Mouse (Mus musculus) spleen, adult 2 months (tissue): ENCODE data around the gene Scarf2. TPM values are rescaled to one million over a fixed set of nuclear protein-coding genes. Genes with fewer than 3 reads are reported as not detected.

Source experiments
- DNase-seq, 2 experiments: peaks; one replicate each; pipeline versions ENCODE4 v3.0.0 to v3.0.0-alpha.2; 2012 to 2021; ENCODE audit warnings: low spot score in 2 of 2, low read depth in 1 of 2
- H3K27ac ChIP-seq: fragments of 200-500 bp; 2 replicates; pipeline ENCODE4 v1.5.1; 2012; ENCODE audit warnings: low read length, inconsistent platforms; ENCODE audit not compliant: insufficient read depth
- H3K27me3 ChIP-seq: fragments of 200-500 bp; 2 replicates; pipeline ENCODE4 v1.6.1; 2012; ENCODE audit warnings: mild to moderate bottlenecking, moderate library complexity, low read length, inconsistent platforms; ENCODE audit not compliant: control insufficient read depth, insufficient read depth
- H3K36me3 ChIP-seq: fragments of 200-500 bp; 2 replicates; pipeline ENCODE4 v1.6.1; 2012; ENCODE audit warnings: mild to moderate bottlenecking, low read length, inconsistent platforms; ENCODE audit not compliant: control insufficient read depth, insufficient read depth
- H3K4me1 ChIP-seq: fragments of 200-500 bp; 2 replicates; pipeline ENCODE4 v1.6.1; 2011; ENCODE audit warnings: inconsistent platforms; ENCODE audit not compliant: control insufficient read depth, insufficient read depth, insufficient read length
- H3K4me3 ChIP-seq: fragments of 200-500 bp; 2 replicates; pipeline ENCODE4 v1.5.1; 2011; ENCODE audit warnings: mild to moderate bottlenecking, inconsistent platforms; ENCODE audit not compliant: insufficient read depth, insufficient read length; ENCODE audit errors: extremely low read depth
- CTCF ChIP-seq: fragments of 200-500 bp; IDR thresholded peaks from 2 replicates; pipeline ENCODE4 v1.5.1; 2011; ENCODE audit warnings: mild to moderate bottlenecking, inconsistent platforms; ENCODE audit not compliant: insufficient read depth, insufficient read length, insufficient replicate concordance; ENCODE audit errors: extremely low read depth
- POLR2A ChIP-seq: fragments of 200-500 bp; IDR thresholded peaks from 2 replicates; pipeline ENCODE4 v1.6.1; 2011; ENCODE audit warnings: low read depth, low read length, inconsistent platforms
- WGBS: fragments of 180-500 bp; shearing (Covaris S2); methylation state at CpG from one replicate; pipeline ENCODE4 v1.1.7; 2018; 5-methylcytosine and 5-hydroxymethylcytosine counted together
- polyA plus RNA-seq: library from polyadenylated mRNA; depleted of rRNA; stranded (reverse); fragments of >200 nt; gene quantifications from 2 replicates; pipeline ENCODE4 v1.2.3, GENCODE M21; 2012

The Scarf2 gene
- polyA plus RNA-seq, 1 experiment: 27.6 TPM

DNA sequence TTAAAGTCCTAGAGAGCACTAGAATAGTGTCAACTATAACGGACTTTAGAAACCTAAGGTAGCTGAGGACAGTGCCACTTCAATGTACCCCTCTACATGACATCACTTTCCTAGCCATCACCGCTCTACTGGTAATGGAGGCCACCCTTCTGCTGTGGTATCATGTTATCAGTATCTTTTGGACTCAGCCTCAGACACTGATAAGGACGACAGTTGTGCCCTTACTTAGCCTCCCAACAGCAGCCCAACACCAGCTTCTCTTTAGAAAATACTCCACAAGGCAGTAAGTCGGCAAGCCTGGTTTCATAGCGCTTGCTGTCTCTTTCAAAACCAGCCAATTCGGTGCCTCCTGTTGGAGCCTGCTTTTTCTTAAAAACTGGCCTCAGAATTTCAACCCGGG lies 37.5 kb downstream of the Scarf2 start:
- no peak for DNase-seq
- WGBS: 50% methylated on average over 7 of the region's 7 CpGs
- TF ChIP-seq POLR2A (no peak), CTCF (no peak)
- H3K4me3 ChIP-seq: no peak overlapping the region
- H3K27me3 ChIP-seq: peaks cover 9% of the 10 kb centered on the region
- no peak overlapping the region for H3K27ac ChIP-seq
- no peaks in the 10 kb centered on the region for H3K36me3 ChIP-seq
- H3K4me1 ChIP-seq: no peaks in the 10 kb centered on the region; the same call in 1 of the 2 replicates

DNA sequence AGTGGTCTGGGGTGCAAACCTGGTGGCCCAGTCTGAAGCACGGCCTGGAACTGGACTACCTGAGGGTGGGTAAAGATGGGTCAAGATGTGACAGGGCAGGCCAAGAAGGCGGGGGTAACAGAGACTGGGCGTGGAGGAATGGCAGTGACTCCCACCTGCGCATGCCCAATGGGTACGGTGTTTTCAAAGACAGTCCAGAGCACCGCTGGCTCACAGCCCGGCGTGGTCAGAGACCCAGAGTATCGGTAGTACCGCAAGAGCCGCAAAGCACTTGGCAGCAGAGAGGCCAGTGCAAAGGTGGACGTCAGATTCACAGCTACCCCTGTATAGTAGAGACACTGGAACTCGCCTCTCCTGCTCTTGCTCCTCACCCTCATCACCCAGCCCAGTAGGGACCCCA lies 38.4 kb downstream of the Scarf2 start:
- TF ChIP-seq POLR2A: no peak
- TF ChIP-seq CTCF: no peak
- 53% methylated on average over 13 of the region's 13 CpGs for WGBS
- Histone ChIP-seq H3K4me1 (no peaks in the 10 kb centered on the region; the same call in 1 of the 2 replicates), H3K27ac (no peak overlapping the region), H3K4me3 (no peak overlapping the region), H3K27me3 (peaks cover 9% of the 10 kb centered on the region), H3K36me3 (no peaks in the 10 kb centered on the region)
- DNase-seq: no peak

DNA sequence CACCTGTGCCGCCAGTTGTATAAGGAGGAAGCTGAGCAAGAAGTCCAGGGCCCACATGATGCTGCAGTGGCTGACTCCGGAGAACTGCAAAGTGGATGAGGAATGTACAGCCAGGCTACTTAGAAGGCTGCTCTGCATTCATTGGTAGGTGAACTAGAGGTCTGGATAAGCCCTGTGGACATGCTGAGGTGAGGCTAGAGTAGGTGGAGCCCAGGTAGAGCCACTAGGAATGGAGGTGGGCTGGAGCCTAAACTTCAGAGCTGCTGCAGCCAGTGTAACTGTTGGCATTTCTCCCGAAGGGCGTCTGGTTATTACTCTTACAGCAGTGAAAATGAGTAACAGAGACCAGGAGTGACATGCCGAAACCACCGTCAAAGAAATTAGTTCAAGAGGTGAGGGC lies 41.0 kb downstream of the Scarf2 start, which contains the start of gene Car15:
TSS of gene Car15 (minus strand) at position 314 of the 400 bp plus-strand sequence.
- DNase-seq: no peak
- Histone ChIP-seq H3K4me1 (no peaks in the 10 kb centered on the region; the same call in 1 of the 2 replicates), H3K27ac (no peak within 1 kb of the TSS), H3K27me3 (peaks cover 8% of the 10 kb centered on the region), H3K4me3 (no peak within 1 kb of the TSS), H3K36me3 (peaks cover 14% of the 10 kb centered on the region)
- WGBS: 77% methylated on average over 6 of the region's 6 CpGs
- no peak for TF ChIP-seq CTCF
- no peak for TF ChIP-seq POLR2A

DNA sequence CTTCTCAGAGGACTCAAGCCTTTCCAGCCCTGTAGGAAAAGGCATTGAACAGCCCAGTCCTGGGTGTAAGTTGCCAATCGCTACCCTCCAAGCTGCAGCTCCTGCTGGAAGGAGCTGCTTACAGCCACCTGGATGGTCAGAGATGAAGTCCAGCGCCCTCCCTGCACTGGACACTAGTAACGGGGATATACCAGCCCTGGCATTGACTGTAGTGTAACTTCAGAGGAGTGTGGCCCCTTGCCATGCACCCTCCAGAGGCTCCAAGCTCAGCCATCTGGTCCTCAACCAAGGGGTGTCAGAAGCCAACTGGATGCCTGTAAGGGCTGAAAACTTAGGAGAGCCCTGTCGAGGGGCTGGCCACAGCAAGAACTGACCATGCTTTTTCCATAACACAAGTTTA lies 42.9 kb downstream of the Scarf2 start:
- peaks cover 24% of the 10 kb centered on the region for H3K36me3 ChIP-seq
- no peaks in the 10 kb centered on the region for H3K4me1 ChIP-seq
- no peak overlapping the region for H3K4me3 ChIP-seq
- DNase-seq: no peak
- no peak for TF ChIP-seq POLR2A
- no peak for TF ChIP-seq CTCF
- no peaks in the 10 kb centered on the region for H3K27me3 ChIP-seq
- H3K27ac ChIP-seq: no peak overlapping the region
- WGBS: 89% methylated on average over 4 of the region's 4 CpGs

DNA sequence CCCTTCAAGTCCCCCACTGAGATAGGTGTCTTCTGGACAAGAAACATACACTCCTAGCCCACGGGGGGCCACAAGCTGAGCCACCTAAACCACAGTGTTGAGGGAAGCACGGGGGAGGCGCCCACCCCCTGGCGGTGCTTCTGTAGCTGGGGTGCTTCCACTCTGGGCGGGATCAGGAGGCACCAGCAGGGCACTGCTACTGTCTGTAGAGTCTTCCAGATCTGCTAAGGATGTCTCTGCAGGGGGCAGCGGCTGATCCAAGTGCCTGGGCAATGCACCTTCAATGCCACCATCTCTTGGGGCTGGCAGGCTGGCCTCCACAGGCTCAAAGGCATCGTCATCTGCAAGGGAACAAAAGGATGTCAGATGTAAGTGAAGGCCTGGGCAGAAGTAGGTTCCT lies 45.4 kb downstream of the Scarf2 start:
- Histone ChIP-seq H3K4me3 (no peak overlapping the region), H3K27ac (no peak overlapping the region), H3K27me3 (no peaks in the 10 kb centered on the region), H3K36me3 (peaks cover 30% of the 10 kb centered on the region), H3K4me1 (no peaks in the 10 kb centered on the region)
- no peak for DNase-seq
- no peak for TF ChIP-seq POLR2A
- WGBS: 94% methylated on average over 7 of the region's 7 CpGs

DNA sequence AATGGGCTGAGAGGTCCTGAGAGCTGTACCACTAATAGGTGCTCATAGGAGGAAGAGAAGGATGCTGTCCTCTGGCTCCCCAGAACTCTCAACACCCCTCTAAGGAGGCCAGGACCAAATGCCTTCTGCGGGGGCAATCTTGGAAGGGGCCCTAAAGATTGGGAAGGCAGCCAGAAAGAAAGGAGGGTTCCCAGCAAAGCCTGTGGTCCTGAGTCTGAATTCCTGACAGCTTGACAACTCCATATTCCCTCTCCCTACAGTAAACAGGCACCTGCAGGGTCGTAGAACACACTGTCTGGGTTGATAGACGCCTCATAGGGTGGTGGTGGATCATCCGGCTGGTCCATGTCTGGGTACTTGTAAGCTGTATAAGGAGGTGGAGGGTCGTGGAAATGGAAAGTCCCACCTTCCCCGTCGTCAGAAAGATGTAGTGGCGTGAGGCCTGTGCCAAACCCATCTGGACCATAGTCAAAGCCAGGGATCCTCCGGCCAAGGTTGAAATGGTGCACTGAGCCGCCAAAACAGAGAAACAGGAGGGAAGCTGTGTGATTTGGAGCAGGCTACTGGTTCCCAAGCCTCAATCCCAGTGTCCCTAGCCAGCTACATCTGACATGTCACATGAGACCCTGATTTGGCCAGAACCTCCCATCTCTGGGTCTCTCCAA lies 46.8 kb downstream of the Scarf2 start:
- 95% methylated on average over 10 of the region's 10 CpGs for WGBS
- Histone ChIP-seq H3K4me1 (no peaks in the 10 kb centered on the region), H3K4me3 (no peak overlapping the region), H3K27me3 (no peaks in the 10 kb centered on the region), H3K36me3 (peaks cover 30% of the 10 kb centered on the region), H3K27ac (no peak overlapping the region)
- TF ChIP-seq CTCF (no peak), POLR2A (no peak)
- DNase-seq: no peak

DNA sequence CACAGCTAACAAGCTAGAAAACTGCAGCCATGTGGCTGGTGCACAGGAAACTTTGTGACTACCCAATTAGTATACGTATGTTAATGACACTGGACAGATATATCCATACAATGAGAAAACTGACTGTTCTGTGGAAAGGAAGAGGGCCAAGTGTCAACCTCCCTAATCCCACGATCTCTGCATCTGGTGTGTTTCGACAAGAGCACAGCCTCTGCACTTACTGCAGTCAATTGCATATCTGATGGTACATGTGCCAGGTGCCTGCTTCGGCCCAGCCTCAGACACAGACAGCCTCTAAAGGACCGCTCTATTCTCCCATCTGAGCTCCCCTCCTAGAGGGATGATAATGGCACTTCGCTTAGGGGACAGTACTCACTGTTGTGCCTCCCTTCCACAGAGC lies 51.3 kb downstream of the Scarf2 start:
- Histone ChIP-seq H3K27ac (no peak overlapping the region), H3K36me3 (peaks cover 19% of the 10 kb centered on the region), H3K4me3 (no peak overlapping the region), H3K4me1 (no peaks in the 10 kb centered on the region), H3K27me3 (no peaks in the 10 kb centered on the region)
- DNase-seq: no peak
- no peak for TF ChIP-seq POLR2A
- no peak for TF ChIP-seq CTCF
- WGBS: 92% methylated on average over 6 of the region's 6 CpGs
